In the genomic region with DNA sequence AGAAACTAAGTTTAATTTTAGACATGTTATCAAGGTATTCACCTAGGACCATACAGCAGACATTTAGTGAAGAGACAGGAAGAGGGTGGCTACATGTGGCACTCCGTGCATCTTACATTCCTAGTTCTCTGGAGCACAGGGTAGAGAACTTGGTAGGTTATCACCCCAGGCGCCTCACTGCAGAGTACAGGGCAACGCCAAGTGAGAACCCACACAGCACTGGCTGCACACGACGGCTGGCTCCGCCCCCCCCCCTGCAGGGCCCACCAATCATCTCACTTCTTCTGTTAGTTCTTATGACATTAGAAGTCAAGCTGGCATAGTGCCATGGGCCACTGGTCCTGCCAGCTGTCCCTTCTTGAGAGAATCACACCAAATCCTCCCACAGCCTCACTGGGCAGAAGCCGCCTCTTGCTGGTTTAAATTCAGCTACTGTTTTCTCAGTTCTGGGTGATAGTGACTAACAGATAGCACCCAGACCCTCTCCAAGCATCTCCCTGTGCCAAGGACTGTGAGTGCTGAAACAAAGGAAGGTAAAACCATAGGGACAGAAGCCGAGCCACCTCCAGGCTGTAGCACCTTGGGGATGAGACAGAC, we compare ENCODE assay signal across 9 mouse cellular contexts.
DNase-seq lines count a peak whose midpoint lies in the region; ATAC-seq lines count a peak whose summit lies in the region.
"Had no signal": no experiment of that assay in that cellular context is flagged by ENCODE, and none has a peak within 500 bp of the region (broad histone marks: within the 10 kb centered on the region; RNA-seq: fewer than 3 reads in every experiment).

No protein-coding gene starts in this region.

- H3K36me3 ChIP-seq in embryonic facial prominence, embryonic 14.5 days (ENCODE audit: control insufficient read depth, insufficient read depth, low read length) = no peaks in the 10 kb centered on the region
- H3K36me3 ChIP-seq in limb, embryonic 15.5 days = no peaks in the 10 kb centered on the region
- H3K36me3 ChIP-seq: limb, embryonic 12.5 days had no signal

- no peaks in the 10 kb centered on the region for H3K27me3 ChIP-seq in embryonic facial prominence, embryonic 14.5 days (replicated peaks; ENCODE audit: control insufficient read depth, insufficient read depth, low read length)
- H3K27me3 ChIP-seq in limb, embryonic 15.5 days = no peaks in the 10 kb centered on the region
- H3K27me3 ChIP-seq: limb, embryonic 12.5 days had no signal

- ATAC-seq in embryonic facial prominence, embryonic 14.5 days (ENCODE audit: low read depth) = no peak
- ATAC-seq in limb, embryonic 15.5 days (ENCODE audit: insufficient number of reproducible peaks, low FRiP score, low TSS enrichment, low read depth) = no peak
- no peak for ATAC-seq in erythroid progenitor cell, adult 5-6 weeks (replicated peaks; ENCODE audit: low FRiP score, poor library complexity, severe bottlenecking)

- 89% methylated on average over 8 of the region's 8 CpGs for WGBS in embryonic facial prominence, embryonic 14.5 days
- whole genome bisulfite sequencing in limb, embryonic 15.5 days = 84% methylated on average over 8 of the region's 8 CpGs

- peak overlapping the region; percentile 56 for H3K27ac ChIP-seq in embryonic facial prominence, embryonic 14.5 days (replicated peaks; ENCODE audit: low read depth, low read length)
- peak overlapping the region; percentile 19; the same call in 1 of the 2 replicates for H3K27ac ChIP-seq in limb, embryonic 15.5 days

- no peak overlapping the region for H3K9ac ChIP-seq in embryonic facial prominence, embryonic 14.5 days (ENCODE audit: low read depth, low read length)
- no peak overlapping the region for H3K9ac ChIP-seq in limb, embryonic 15.5 days
- H3K9ac ChIP-seq: limb, embryonic 12.5 days had no signal

- H3K4me1 ChIP-seq in embryonic facial prominence, embryonic 14.5 days (ENCODE audit: control insufficient read depth, insufficient read depth, low read length) = peaks cover 21% of the 10 kb centered on the region
- H3K4me1 ChIP-seq in limb, embryonic 15.5 days = peaks cover 17% of the 10 kb centered on the region

- H3K9me3 ChIP-seq in embryonic facial prominence, embryonic 14.5 days (ENCODE audit: control insufficient read depth, low read length) = no peaks in the 10 kb centered on the region
- H3K9me3 ChIP-seq in limb, embryonic 15.5 days = no peaks in the 10 kb centered on the region
- H3K9me3 ChIP-seq: limb, embryonic 12.5 days had no signal

- peak; percentile 60 for DNase-seq in kidney, postnatal 10 days
- DNase-seq in kidney, adult 9 months = no peak
- peak; percentile 57 for DNase-seq in embryonic facial prominence, embryonic 14.5 days (ENCODE audit: low spot score)
- peak; percentile 61 to 79 for DNase-seq in frontal cortex, postnatal 36 days (ENCODE audit: low spot score in 2 of 2)
- no peak for DNase-seq in Muller cell, postnatal 12 days (ENCODE audit: inconsistent ontology term)
- DNase-seq in adrenal gland, postnatal 4 days (ENCODE audit: low spot score in 2 of 2) = no peak

- no peak overlapping the region for H3K4me3 ChIP-seq in embryonic facial prominence, embryonic 14.5 days (ENCODE audit: low read depth, low read length)
- no peak overlapping the region for H3K4me3 ChIP-seq in limb, embryonic 15.5 days
- H3K4me3 ChIP-seq: limb, embryonic 12.5 days had no signal

- no peak overlapping the region for H3K4me2 ChIP-seq in embryonic facial prominence, embryonic 14.5 days (ENCODE audit: low read depth, low read length)
- H3K4me2 ChIP-seq in limb, embryonic 15.5 days = no peak overlapping the region
- H3K4me2 ChIP-seq: limb, embryonic 12.5 days had no signal

Comparison
In these comparisons a context has a peak if more than half of its experiments do, and no peak if none do; other contexts are left out.
1. DNase-seq: peak in kidney, postnatal 10 days (single experiment), embryonic facial prominence, embryonic 14.5 days (single experiment) and frontal cortex, postnatal 36 days (2 of 2); none in kidney, adult 9 months (single experiment), Muller cell, postnatal 12 days (single experiment) and adrenal gland, postnatal 4 days (0 of 2).